Mouse (Mus musculus): Measurements from ENCODE around the gene Rgs2. TPM values are rescaled to one million over a fixed set of nuclear protein-coding genes. Genes with fewer than 3 reads are reported as not detected.

Gene Rgs2
- total RNA-seq (2023) = 1,000 to 10,000 TPM; 1,147 to 1,280 TPM

GRCm38 (mm10) chr1:144003904-144004740 lies at the start of gene Rgs2:
Gene Rgs2, minus strand, starts transcription at chr1:144004161.

Other genes with a start within 250 kb of the Rgs2 start
- 1 to 10 TPM; 2.0 to 2.1 TPM for gene Trove2, start 227.1 kb downstream of the Rgs2 start, total RNA-seq (2023)
- gene Uchl5, start 226.9 kb downstream of the Rgs2 start, total RNA-seq (2023) = 10 to 100 TPM; 19.3 to 25.8 TPM
- not detected for gene Rgs13, start 173.2 kb upstream of the Rgs2 start, total RNA-seq (2023)
- gene Rgs1, start 245.1 kb upstream of the Rgs2 start, total RNA-seq (2023) = 1,000 to 10,000 TPM in 1 of 2 experiments, 100 to 1,000 TPM in 1; 909 to 1,226 TPM

All from monocyte, adult 59 days (primary cell).